Mouse (Mus musculus) thymus, adult 2 months (tissue): ENCODE results near the gene Tspan10.

Experiments used
- CTCF ChIP-seq: fragments of 200-500 bp; IDR thresholded peaks from 2 replicates; pipeline ENCODE4 v1.5.1; 2012; ENCODE audit warnings: mild to moderate bottlenecking, control low read depth, low read length, moderate library complexity, borderline replicate concordance; ENCODE audit not compliant: control insufficient read depth, poor library complexity, insufficient read depth; ENCODE audit errors: extremely low read depth
- POLR2A ChIP-seq: fragments of 200-500 bp; IDR thresholded peaks from 2 replicates; pipeline ENCODE4 v1.6.1; 2012; ENCODE audit warnings: mild to moderate bottlenecking, low read length, control low read depth, moderate library complexity; ENCODE audit not compliant: control insufficient read depth, poor library complexity, insufficient read depth; ENCODE audit errors: extremely low read depth

DNA sequence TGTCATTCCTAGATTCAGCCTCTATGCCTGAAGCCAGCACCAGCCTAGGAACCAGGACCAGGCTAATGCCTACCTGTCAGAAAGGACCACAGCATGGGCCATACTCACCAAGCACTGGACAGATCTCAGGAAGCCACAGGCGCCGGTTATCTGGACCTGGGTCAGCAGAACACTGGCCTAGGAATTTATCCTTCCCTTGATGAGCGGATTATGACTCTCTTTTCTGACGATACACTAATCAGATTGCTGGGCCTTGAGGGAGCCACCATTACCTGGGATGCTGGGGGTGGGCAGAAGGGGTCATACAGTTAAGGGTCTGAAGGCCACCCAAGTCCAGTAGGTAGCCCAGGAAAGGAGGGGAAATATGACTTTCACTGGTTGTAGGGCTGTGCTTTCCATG lies 10.9 kb downstream of the Tspan10 start, which contains the start of gene Pde6g:
- TF ChIP-seq CTCF (no peak), POLR2A (no peak)
